13 mouse cellular contexts compared by ENCODE assay signal in the genomic region with DNA sequence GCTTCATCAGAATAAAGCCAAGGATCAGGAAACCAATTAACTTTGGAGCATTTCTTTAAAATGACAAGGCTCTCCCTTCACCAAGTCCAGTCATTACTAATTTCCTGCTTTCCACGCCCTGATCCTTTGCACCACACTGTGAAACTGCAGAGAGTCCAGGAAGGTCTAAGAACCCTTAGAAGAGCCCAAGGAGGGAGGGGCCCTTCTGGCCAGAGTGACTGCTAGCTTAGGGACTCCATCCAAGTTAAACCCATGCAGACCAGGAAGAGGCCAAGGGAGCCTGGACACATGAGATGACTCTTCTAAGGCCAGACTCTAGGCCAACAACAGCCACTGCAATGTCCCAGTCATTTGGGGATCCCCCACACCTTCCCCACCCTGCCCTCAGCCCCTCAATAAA.
DNase-seq lines count a peak whose midpoint lies in the region; ATAC-seq and TF ChIP-seq lines count a peak whose summit lies in the region.
"Had no signal": no experiment of that assay in that cellular context is flagged by ENCODE, and none has a peak within 500 bp of the region (broad histone marks: within the 10 kb centered on the region; RNA-seq: fewer than 3 reads in every experiment).

No protein-coding gene starts in this region.

- no peak for TF ChIP-seq EP300 in heart, adult 2 months (IDR thresholded peaks at IDR 0.05; ENCODE audit: insufficient read depth, low read depth, low read length)
- no peak for TF ChIP-seq EP300 in stomach, postnatal 0 days (optimal IDR thresholded peaks at IDR 0.05)

- 42% methylated on average over 1 of the region's 1 CpGs for WGBS in limb, embryonic 13.5 days
- 63% methylated on average over 1 of the region's 1 CpGs for WGBS in limb, embryonic 10.5 days
- 30% methylated on average over 1 of the region's 1 CpGs for WGBS in heart, adult 2 months
- 64% methylated on average over 1 of the region's 1 CpGs for WGBS in hindbrain, embryonic 16.5 days
- 33% methylated on average over 1 of the region's 1 CpGs for WGBS in stomach, postnatal 0 days

- no peak overlapping the region for H3K4me3 ChIP-seq in limb, embryonic 13.5 days
- no peak overlapping the region for H3K4me3 ChIP-seq in limb, embryonic 10.5 days
- H3K4me3 ChIP-seq in heart, adult 2 months, result no peak overlapping the region
- no peak overlapping the region for H3K4me3 ChIP-seq in hindbrain, embryonic 16.5 days (ENCODE audit: low read length)
- H3K4me3 ChIP-seq in stomach, postnatal 0 days (ENCODE audit: low read depth, low read length), result no peak overlapping the region
- H3K4me3 ChIP-seq: liver, embryonic 13.5 days had no signal

- no peaks in the 10 kb centered on the region for H3K27me3 ChIP-seq in limb, embryonic 13.5 days
- no peaks in the 10 kb centered on the region for H3K27me3 ChIP-seq in limb, embryonic 10.5 days (ENCODE audit: low read depth, poor library complexity, severe bottlenecking)
- no peaks in the 10 kb centered on the region for H3K27me3 ChIP-seq in heart, adult 2 months (ENCODE audit: control insufficient read depth, insufficient read depth, low read length)
- no peaks in the 10 kb centered on the region for H3K27me3 ChIP-seq in hindbrain, embryonic 16.5 days (replicated peaks; ENCODE audit: control insufficient read depth, insufficient read depth, low read length)
- no peaks in the 10 kb centered on the region for H3K27me3 ChIP-seq in stomach, postnatal 0 days (ENCODE audit: control insufficient read depth, insufficient read depth, low read length)
- H3K27me3 ChIP-seq: liver, embryonic 13.5 days had no signal

- H3K79me2 ChIP-seq in heart, adult 2 months (replicated peaks; ENCODE audit: control insufficient read depth, insufficient read depth, low read length), result peaks cover under 1% of the 10 kb centered on the region; the same call in 1 of the 2 replicates

- H3K27ac ChIP-seq in limb, embryonic 13.5 days, result peak overlapping the region; percentile 4; the same call in 1 of the 2 replicates
- H3K27ac ChIP-seq in limb, embryonic 10.5 days, result no peak overlapping the region
- H3K27ac ChIP-seq in heart, adult 2 months, result peak overlapping the region; percentile 26
- H3K27ac ChIP-seq in hindbrain, embryonic 16.5 days (ENCODE audit: low read depth, low read length), result peak overlapping the region; percentile 26
- H3K27ac ChIP-seq in stomach, postnatal 0 days (replicated peaks), result no peak overlapping the region
- H3K27ac ChIP-seq: liver, embryonic 13.5 days had no signal

- TF ChIP-seq CTCF in heart, adult 2 months (IDR thresholded peaks at IDR 0.05), result no peak
- no peak for TF ChIP-seq CTCF in stomach, postnatal 0 days (IDR thresholded peaks at IDR 0.05; ENCODE audit: low read depth)

- no peak overlapping the region for H3K9ac ChIP-seq in limb, embryonic 13.5 days
- no peak overlapping the region for H3K9ac ChIP-seq in heart, adult 2 months (ENCODE audit: low read depth, low read length)
- H3K9ac ChIP-seq in hindbrain, embryonic 16.5 days (ENCODE audit: low read depth, low read length), result no peak overlapping the region
- H3K9ac ChIP-seq in stomach, postnatal 0 days (ENCODE audit: low read length), result no peak overlapping the region
- H3K9ac ChIP-seq: liver, embryonic 13.5 days had no signal

- ATAC-seq in limb, embryonic 13.5 days (ENCODE audit: low FRiP score, low read depth), result no peak
- ATAC-seq in hindbrain, embryonic 16.5 days, result no peak
- ATAC-seq in stomach, postnatal 0 days (ENCODE audit: low FRiP score, low TSS enrichment), result peak; percentile 60; the same call in 1 of the 2 replicates
- no peak for ATAC-seq in megakaryocyte progenitor cell, adult 5-6 weeks (replicated peaks; ENCODE audit: poor library complexity)
- ATAC-seq: forebrain, embryonic 14.5 days had no signal

- intact Hi-C loops in heart, adult 2 months (cut with DNase I), result loop anchor here (2.0 kb wide), 1 partner anchor 16 kb away; no protein-coding TSS in a partner anchor

- no peaks in the 10 kb centered on the region for H3K9me3 ChIP-seq in limb, embryonic 13.5 days
- no peaks in the 10 kb centered on the region for H3K9me3 ChIP-seq in limb, embryonic 10.5 days (replicated peaks)
- no peaks in the 10 kb centered on the region for H3K9me3 ChIP-seq in hindbrain, embryonic 16.5 days (ENCODE audit: control insufficient read depth, low read length)
- H3K9me3 ChIP-seq in stomach, postnatal 0 days (ENCODE audit: control insufficient read depth, low read length), result no peaks in the 10 kb centered on the region
- H3K9me3 ChIP-seq: liver, embryonic 13.5 days had no signal

- H3K4me1 ChIP-seq in limb, embryonic 13.5 days, result peaks cover 55% of the 10 kb centered on the region
- peaks cover 57% of the 10 kb centered on the region for H3K4me1 ChIP-seq in limb, embryonic 10.5 days
- H3K4me1 ChIP-seq in heart, adult 2 months (ENCODE audit: control insufficient read depth, insufficient read depth, low read length), result peaks cover 16% of the 10 kb centered on the region
- H3K4me1 ChIP-seq in hindbrain, embryonic 16.5 days (ENCODE audit: control insufficient read depth, insufficient read depth, low read depth, low read length), result peaks cover 21% of the 10 kb centered on the region
- no peaks in the 10 kb centered on the region for H3K4me1 ChIP-seq in stomach, postnatal 0 days (replicated peaks; ENCODE audit: control insufficient read depth, insufficient read depth)

- no peak for DNase-seq in limb, embryonic 10.5 days (ENCODE audit: low spot score)
- peak in 1 of 2 experiments; percentile 68 for DNase-seq in heart, adult 2 months
- DNase-seq in stomach, postnatal 0 days (ENCODE audit: low spot score), result peak; percentile 42
- no peak for DNase-seq in cerebellum, postnatal 36 days
- DNase-seq: embryo, embryonic 11 days; layer of hippocampus, adult 9-11 months; liver, embryonic 13.5 days; right cerebral cortex, postnatal 14 days had no signal

- no peak overlapping the region for H3K4me2 ChIP-seq in limb, embryonic 13.5 days (replicated peaks)
- H3K4me2 ChIP-seq in hindbrain, embryonic 16.5 days (ENCODE audit: low read length), result no peak overlapping the region
- no peak overlapping the region for H3K4me2 ChIP-seq in stomach, postnatal 0 days (replicated peaks; ENCODE audit: low read depth)
- H3K4me2 ChIP-seq: liver, embryonic 13.5 days; midbrain, embryonic 11.5 days had no signal

- no peak for TF ChIP-seq POLR2A in heart, adult 2 months (IDR thresholded peaks at IDR 0.05; ENCODE audit: insufficient read depth, low read depth, low read length)

- 0 out of 2 replicates have a peak, but pooled peaks cover 5% of the 10 kb centered on the region for H3K36me3 ChIP-seq in limb, embryonic 13.5 days
- peaks cover 60% of the 10 kb centered on the region for H3K36me3 ChIP-seq in limb, embryonic 10.5 days
- H3K36me3 ChIP-seq in heart, adult 2 months (ENCODE audit: control insufficient read depth, insufficient read depth, low read length), result no peaks in the 10 kb centered on the region
- H3K36me3 ChIP-seq in hindbrain, embryonic 16.5 days (ENCODE audit: control insufficient read depth, insufficient read depth, low read length), result no peaks in the 10 kb centered on the region
- H3K36me3 ChIP-seq in stomach, postnatal 0 days (ENCODE audit: control insufficient read depth, insufficient read depth, low read length), result no peaks in the 10 kb centered on the region
- H3K36me3 ChIP-seq: liver, embryonic 13.5 days had no signal

Comparison
In these comparisons a context has a peak if more than half of its experiments do, and no peak if none do; other contexts are left out.
1. H3K27ac ChIP-seq: peak in limb, embryonic 13.5 days (single experiment), heart, adult 2 months (single experiment) and hindbrain, embryonic 16.5 days (single experiment); none in limb, embryonic 10.5 days (single experiment) and stomach, postnatal 0 days (single experiment).